Mouse (Mus musculus) midbrain, embryonic 14.5 days (tissue): ENCODE data around the gene Ddx54. TPM values are rescaled to one million over a fixed set of nuclear protein-coding genes. Genes with fewer than 3 reads are reported as not detected.

Source experiments
- ATAC-seq: fragments of 200-750 bp; cut with Nextera tagmentation; 2 replicates; pipeline ENCODE4 v1.8.0; 2017; ENCODE audit warnings: moderate number of reproducible peaks, moderate library complexity; ENCODE audit not compliant: low FRiP score, low TSS enrichment
- DNase-seq: peaks from one replicate; pipeline ENCODE4 v3.0.0-alpha.2; 2015
- H3K27ac ChIP-seq: fragments of 300-500 bp; sonication (generic); replicated peaks from 2 replicates; pipeline ENCODE4 v1.5.1; 2014; ENCODE audit warnings: mild to moderate bottlenecking, low read depth, low read length, moderate library complexity
- H3K27me3 ChIP-seq: fragments of 300-500 bp; sonication (generic); 2 replicates; pipeline ENCODE4 v1.6.1; 2014; ENCODE audit warnings: low read length, control low read depth, mixed read lengths; ENCODE audit not compliant: control insufficient read depth, insufficient read depth
- H3K36me3 ChIP-seq: fragments of 300-500 bp; sonication (generic); 2 replicates; pipeline ENCODE4 v1.6.1; 2014; ENCODE audit warnings: low read length, control low read depth; ENCODE audit not compliant: control insufficient read depth, insufficient read depth
- H3K4me1 ChIP-seq: fragments of 300-500 bp; sonication (generic); 2 replicates; pipeline ENCODE4 v1.6.1; 2014; ENCODE audit warnings: mild to moderate bottlenecking, antibody characterized with exemption, low read length, control low read depth; ENCODE audit not compliant: control insufficient read depth, insufficient read depth
- H3K4me2 ChIP-seq: fragments of 300-500 bp; sonication (generic); 2 replicates; pipeline ENCODE4 v1.6.1; 2014; ENCODE audit warnings: mild to moderate bottlenecking, low read length, moderate library complexity
- H3K4me3 ChIP-seq: fragments of 300-500 bp; sonication (generic); replicated peaks from 2 replicates; pipeline ENCODE4 v1.5.1; 2014; ENCODE audit warnings: low read depth, low read length
- H3K9ac ChIP-seq: fragments of 300-500 bp; sonication (generic); replicated peaks from 2 replicates; pipeline ENCODE4 v1.6.1; 2014; ENCODE audit warnings: mild to moderate bottlenecking, low read length, moderate library complexity
- H3K9me3 ChIP-seq: fragments of 300-500 bp; sonication (generic); 2 replicates; pipeline ENCODE4 v1.6.1; 2016; ENCODE audit warnings: low read length, control low read depth, mixed read lengths; ENCODE audit not compliant: control insufficient read depth
- WGBS: fragments of 180-500 bp; shearing (Covaris S2); extraction: QIAGEN DNeasy Blood & Tissue Kit; methylation state at CpG from one replicate; pipeline ENCODE4 v1.1.7; 2014; 5-methylcytosine and 5-hydroxymethylcytosine counted together
- polyA plus RNA-seq: library from polyadenylated mRNA; unstranded; fragments of >200 nt; fragmentation: Nextera tagmentation; extraction: Ambion mirVana; gene quantifications from 2 replicates; pipeline ENCODE4 v1.2.1, GENCODE M21; 2014

Ddx54 gene
- polyA plus RNA-seq, 1 experiment from 2014 or later = 31.9 TPM

- no peak overlapping the region for H3K4me3 ChIP-seq
- 55% methylated on average over 5 of the region's 5 CpGs for WGBS
Observed at GRCm38 (mm10) chr5:120634860-120635259, 22.3 kb downstream of the Ddx54 start.

GRCm38 (mm10) chr5:120635633-120636032 lies 23.1 kb downstream of the Ddx54 start:
- no peaks in the 10 kb centered on the region for H3K27me3 ChIP-seq
- H3K27ac ChIP-seq = no peak overlapping the region
- H3K4me2 ChIP-seq = no peak overlapping the region
- DNase-seq = no peak
- 90% methylated on average over 5 of the region's 5 CpGs for whole genome bisulfite sequencing
- no peak for ATAC-seq
- no peaks in the 10 kb centered on the region for H3K36me3 ChIP-seq
- no peak overlapping the region for H3K9ac ChIP-seq
- H3K4me1 ChIP-seq = no peaks in the 10 kb centered on the region
- no peak overlapping the region for H3K4me3 ChIP-seq
- 0 out of 2 replicates have a peak, but pooled peaks cover 3% of the 10 kb centered on the region for H3K9me3 ChIP-seq

More at GRCm38 (mm10) chr5:120634860-120635259, 22.3 kb downstream of the Ddx54 start:
- no peak for ATAC-seq
- H3K9ac ChIP-seq = no peak overlapping the region
- 0 out of 2 replicates have a peak, but pooled peaks cover 3% of the 10 kb centered on the region for H3K9me3 ChIP-seq
- DNase-seq = no peak
- H3K4me1 ChIP-seq = no peaks in the 10 kb centered on the region
- no peak overlapping the region for H3K4me2 ChIP-seq
- no peaks in the 10 kb centered on the region for H3K36me3 ChIP-seq
- no peak overlapping the region for H3K27ac ChIP-seq
- H3K27me3 ChIP-seq = no peaks in the 10 kb centered on the region; the same call in 1 of the 2 replicates

- ATAC-seq = no peak
Observed at GRCm38 (mm10) chr5:120640094-120640493, 27.6 kb downstream of the Ddx54 start.

GRCm38 (mm10) chr5:120643365-120644085 lies 31.0 kb downstream of the Ddx54 start:
- Histone ChIP-seq H3K27me3 (peaks cover 11% of the 10 kb centered on the region; the same call in 1 of the 2 replicates), H3K9ac (no peak overlapping the region), H3K4me1 (peaks cover under 1% of the 10 kb centered on the region; the same call in 1 of the 2 replicates), H3K4me3 (no peak overlapping the region), H3K36me3 (no peaks in the 10 kb centered on the region), H3K9me3 (no peaks in the 10 kb centered on the region), H3K27ac (no peak overlapping the region), H3K4me2 (no peak overlapping the region)
- WGBS = 75% methylated on average over 14 of the region's 14 CpGs
- no peak for DNase-seq
- no peak for ATAC-seq

More at GRCm38 (mm10) chr5:120640094-120640493, 27.6 kb downstream of the Ddx54 start:
- Histone ChIP-seq H3K4me2 (no peak overlapping the region), H3K9me3 (no peaks in the 10 kb centered on the region), H3K27me3 (no peaks in the 10 kb centered on the region), H3K4me3 (no peak overlapping the region), H3K4me1 (no peaks in the 10 kb centered on the region), H3K36me3 (no peaks in the 10 kb centered on the region), H3K27ac (no peak overlapping the region), H3K9ac (no peak overlapping the region)
- WGBS = 92% methylated on average over 7 of the region's 7 CpGs
- no peak for DNase-seq

GRCm38 (mm10) chr5:120644227-120644626 lies 31.7 kb downstream of the Ddx54 start:
- no peak for ATAC-seq

GRCm38 (mm10) chr5:120645851-120646250 lies 33.3 kb downstream of the Ddx54 start:
- 59% methylated on average over 6 of the region's 6 CpGs for WGBS
- Histone ChIP-seq H3K4me2 (no peak overlapping the region), H3K27me3 (peaks cover 28% of the 10 kb centered on the region), H3K9me3 (no peaks in the 10 kb centered on the region), H3K9ac (no peak overlapping the region), H3K27ac (no peak overlapping the region), H3K36me3 (no peaks in the 10 kb centered on the region), H3K4me3 (no peak overlapping the region), H3K4me1 (peaks cover 7% of the 10 kb centered on the region; the same call in 1 of the 2 replicates)
- ATAC-seq (no peak), DNase-seq (no peak)

More at GRCm38 (mm10) chr5:120644227-120644626, 31.7 kb downstream of the Ddx54 start:
- Histone ChIP-seq H3K36me3 (no peaks in the 10 kb centered on the region), H3K9me3 (no peaks in the 10 kb centered on the region), H3K4me3 (no peak overlapping the region), H3K4me1 (peaks cover 7% of the 10 kb centered on the region; the same call in 1 of the 2 replicates), H3K27me3 (peaks cover 18% of the 10 kb centered on the region), H3K4me2 (no peak overlapping the region), H3K9ac (no peak overlapping the region), H3K27ac (no peak overlapping the region)
- DNase-seq = no peak
- 87% methylated on average over 3 of the region's 3 CpGs for WGBS

- Histone ChIP-seq H3K4me1 (peaks cover 7% of the 10 kb centered on the region; the same call in 1 of the 2 replicates), H3K27me3 (peaks cover 28% of the 10 kb centered on the region)
- ATAC-seq = no peak
Observed at GRCm38 (mm10) chr5:120647361-120647760, 34.8 kb downstream of the Ddx54 start.

GRCm38 (mm10) chr5:120647814-120648491 lies 35.4 kb downstream of the Ddx54 start:
- Histone ChIP-seq H3K27me3 (peaks cover 28% of the 10 kb centered on the region), H3K4me1 (peaks cover 7% of the 10 kb centered on the region; the same call in 1 of the 2 replicates), H3K9ac (no peak overlapping the region), H3K9me3 (no peaks in the 10 kb centered on the region), H3K4me3 (no peak overlapping the region), H3K36me3 (no peaks in the 10 kb centered on the region), H3K4me2 (no peak overlapping the region), H3K27ac (no peak overlapping the region)
- WGBS = 42% methylated on average over 12 of the region's 12 CpGs
- DNase-seq (no peak), ATAC-seq (no peak)

More at GRCm38 (mm10) chr5:120647361-120647760, 34.8 kb downstream of the Ddx54 start:
- H3K27ac ChIP-seq = no peak overlapping the region
- H3K9me3 ChIP-seq = no peaks in the 10 kb centered on the region
- no peak for DNase-seq
- H3K4me3 ChIP-seq = no peak overlapping the region
- no peaks in the 10 kb centered on the region for H3K36me3 ChIP-seq
- H3K4me2 ChIP-seq = no peak overlapping the region
- H3K9ac ChIP-seq = no peak overlapping the region
- 80% methylated on average over 4 of the region's 4 CpGs for WGBS
